20 mouse cellular contexts compared by ENCODE assay signal in the genomic region with DNA sequence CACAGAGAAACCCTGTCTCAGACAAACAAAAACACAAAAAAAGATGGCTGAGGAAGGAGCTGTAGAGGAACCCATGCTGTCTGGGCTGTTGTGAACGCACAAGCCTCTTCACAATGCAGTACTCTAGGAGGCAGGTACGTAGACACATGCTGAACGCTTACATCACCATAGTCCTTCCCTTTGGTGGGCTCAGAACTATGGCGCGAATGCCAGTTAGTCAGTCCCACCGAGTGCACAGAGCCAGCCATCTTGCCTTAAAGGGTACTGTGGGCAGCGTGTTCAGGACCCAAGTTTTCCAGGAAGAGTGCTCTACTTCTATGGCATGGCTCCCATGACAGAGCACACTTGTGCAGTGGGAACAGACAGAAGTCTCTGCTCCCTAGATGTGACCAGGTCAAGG. TPM values are rescaled to one million over a fixed set of nuclear protein-coding genes. Genes with fewer than 3 reads are reported as not detected.
DNase-seq lines count a peak whose midpoint lies in the region; ATAC-seq lines count a peak whose summit lies in the region.
"Had no signal": no experiment of that assay in that cellular context is flagged by ENCODE, and none has a peak within 500 bp of the region (broad histone marks: within the 10 kb centered on the region; RNA-seq: fewer than 3 reads in every experiment).

No protein-coding gene starts in this region.

- H3K9ac ChIP-seq in kidney, embryonic 16.5 days (replicated peaks; ENCODE audit: low read length): 0 out of 2 replicates have a peak overlapping the region, but pooled peaks have one; percentile 11
- H3K9ac ChIP-seq in forebrain, embryonic 12.5 days: no peak overlapping the region
- no peak overlapping the region; the same call in 1 of the 2 replicates for H3K9ac ChIP-seq in forebrain, embryonic 16.5 days (replicated peaks; ENCODE audit: low read depth, low read length)
- H3K9ac ChIP-seq in midbrain, embryonic 15.5 days: no peak overlapping the region
- H3K9ac ChIP-seq: liver, embryonic 12.5 days had no signal

- peaks cover 47% of the 10 kb centered on the region for H3K4me1 ChIP-seq in kidney, embryonic 16.5 days (ENCODE audit: insufficient read depth, low read length)
- H3K4me1 ChIP-seq in forebrain, embryonic 12.5 days: peaks cover 55% of the 10 kb centered on the region
- H3K4me1 ChIP-seq in forebrain, embryonic 16.5 days (replicated peaks; ENCODE audit: control insufficient read depth, insufficient read depth, low read length): peaks cover 46% of the 10 kb centered on the region
- H3K4me1 ChIP-seq in midbrain, embryonic 15.5 days: peaks cover 35% of the 10 kb centered on the region

- ATAC-seq in kidney, embryonic 16.5 days (ENCODE audit: low FRiP score, low TSS enrichment): no peak
- ATAC-seq in forebrain, embryonic 12.5 days (ENCODE audit: low FRiP score): no peak
- no peak for ATAC-seq in forebrain, embryonic 16.5 days
- ATAC-seq in midbrain, embryonic 15.5 days (replicated peaks): no peak
- ATAC-seq in megakaryocyte progenitor cell, adult 5-6 weeks (replicated peaks; ENCODE audit: poor library complexity): no peak
- ATAC-seq: intestine, postnatal 0 days; liver, embryonic 12.5 days had no signal

- H3K9me3 ChIP-seq in kidney, embryonic 16.5 days (ENCODE audit: low read length): no peaks in the 10 kb centered on the region
- no peaks in the 10 kb centered on the region for H3K9me3 ChIP-seq in forebrain, embryonic 12.5 days
- H3K9me3 ChIP-seq in forebrain, embryonic 16.5 days (ENCODE audit: control insufficient read depth, low read length): no peaks in the 10 kb centered on the region
- no peaks in the 10 kb centered on the region for H3K9me3 ChIP-seq in midbrain, embryonic 15.5 days
- H3K9me3 ChIP-seq: liver, embryonic 12.5 days had no signal

- peaks cover 31% of the 10 kb centered on the region for H3K27me3 ChIP-seq in kidney, embryonic 16.5 days (ENCODE audit: insufficient read depth, low read length)
- no peaks in the 10 kb centered on the region for H3K27me3 ChIP-seq in forebrain, embryonic 12.5 days
- H3K27me3 ChIP-seq in forebrain, embryonic 16.5 days (replicated peaks; ENCODE audit: control insufficient read depth, insufficient read depth, low read length): no peaks in the 10 kb centered on the region
- H3K27me3 ChIP-seq in midbrain, embryonic 15.5 days (replicated peaks): no peaks in the 10 kb centered on the region

- peaks cover 2% of the 10 kb centered on the region; the same call in 1 of the 2 replicates for H3K36me3 ChIP-seq in kidney, embryonic 16.5 days (ENCODE audit: insufficient read depth, low read length)
- peaks cover 16% of the 10 kb centered on the region for H3K36me3 ChIP-seq in forebrain, embryonic 12.5 days (replicated peaks)
- H3K36me3 ChIP-seq in forebrain, embryonic 16.5 days (ENCODE audit: control insufficient read depth, insufficient read depth): no peaks in the 10 kb centered on the region
- H3K36me3 ChIP-seq in midbrain, embryonic 15.5 days (replicated peaks): no peaks in the 10 kb centered on the region
- H3K36me3 ChIP-seq: liver, embryonic 12.5 days had no signal

- H3K4me3 ChIP-seq in kidney, embryonic 16.5 days (ENCODE audit: low read length): no peak overlapping the region
- no peak overlapping the region; the same call in 1 of the 2 replicates for H3K4me3 ChIP-seq in forebrain, embryonic 12.5 days (replicated peaks)
- H3K4me3 ChIP-seq in forebrain, embryonic 16.5 days (replicated peaks; ENCODE audit: low read length): no peak overlapping the region
- H3K4me3 ChIP-seq in midbrain, embryonic 15.5 days: no peak overlapping the region
- H3K4me3 ChIP-seq: erythroblast, embryonic 14.5 days had no signal

- no peak overlapping the region for H3K4me2 ChIP-seq in kidney, embryonic 16.5 days (replicated peaks; ENCODE audit: low read depth, low read length)
- peak overlapping the region; percentile 80 for H3K4me2 ChIP-seq in forebrain, embryonic 12.5 days
- H3K4me2 ChIP-seq in forebrain, embryonic 16.5 days (ENCODE audit: low read length): 0 out of 2 replicates have a peak overlapping the region, but pooled peaks have one; percentile 86
- 0 out of 2 replicates have a peak overlapping the region, but pooled peaks have one; percentile 82 for H3K4me2 ChIP-seq in midbrain, embryonic 15.5 days

- intact Hi-C loops in left cerebral cortex, postnatal 25 days (cut with DNase I): loop anchor here (2.0 kb wide), 1 partner anchor 86 kb away; no protein-coding TSS in a partner anchor

- no peak for DNase-seq in kidney, adult 8-10 months
- DNase-seq in left cerebral cortex, postnatal 25 days (ENCODE audit: low spot score in 2 of 2): no peak
- DNase-seq: adrenal gland, postnatal 10 days; cerebellum, postnatal 10 days; heart, adult 18-20 months; kidney, postnatal 36 days; left cerebral cortex, postnatal 4 days had no signal

- WGBS in kidney, embryonic 16.5 days: 93% methylated on average over 7 of the region's 7 CpGs
- 89% methylated on average over 7 of the region's 7 CpGs for WGBS in forebrain, embryonic 12.5 days
- 90% methylated on average over 7 of the region's 7 CpGs for WGBS in forebrain, embryonic 16.5 days
- 89% methylated on average over 7 of the region's 7 CpGs for WGBS in midbrain, embryonic 15.5 days

- H3K27ac ChIP-seq in kidney, embryonic 16.5 days (ENCODE audit: low read length): no peak overlapping the region
- peak overlapping the region; percentile 98 for H3K27ac ChIP-seq in forebrain, embryonic 12.5 days
- peak overlapping the region; percentile 39 for H3K27ac ChIP-seq in forebrain, embryonic 16.5 days (ENCODE audit: low read length)
- H3K27ac ChIP-seq in midbrain, embryonic 15.5 days: 0 out of 2 replicates have a peak overlapping the region, but pooled peaks have one; percentile 86
- H3K27ac ChIP-seq: liver, embryonic 12.5 days had no signal

RNA-seq across cellular contexts. Expression of a gene that starts 3.9 kb away (rescaled TPM):
- 18.4 and 18.8 TPM in 2 replicates for polyA plus RNA-seq in kidney, embryonic 16.5 days (2015; fragmentation: Nextera tagmentation; extraction: Ambion mirVana)
- 76.8 and 81.0 TPM in 2 replicates for polyA plus RNA-seq in forebrain, embryonic 12.5 days (2016; fragmentation: Nextera tagmentation; extraction: Ambion mirVana)
- polyA plus RNA-seq in forebrain, embryonic 16.5 days (2015; fragmentation: Nextera tagmentation; extraction: Ambion mirVana): 15.8 and 22.0 TPM in 2 replicates
- 15.3 and 18.1 TPM in 2 replicates for polyA plus RNA-seq in midbrain, embryonic 15.5 days (2015; fragmentation: Nextera tagmentation; extraction: Ambion mirVana)
- total RNA-seq in left cerebral cortex, postnatal 25 days (2021): 10 to 100 TPM; 21.7 to 30.7 TPM
- total RNA-seq in megakaryocyte progenitor cell, adult 5-6 weeks (2015): 0.42 and 0.51 TPM in 2 replicates
- 0.78 and 1.3 TPM in 2 replicates for total RNA-seq in megakaryocyte progenitor cell, adult 5-6 weeks (2017)

RNA-seq across cellular contexts. Expression of a gene that starts 12.2 kb away (rescaled TPM):
- polyA plus RNA-seq in kidney, embryonic 16.5 days (2015; fragmentation: Nextera tagmentation; extraction: Ambion mirVana): 16.0 and 16.8 TPM in 2 replicates
- 0.62 and 1.0 TPM in 2 replicates for polyA plus RNA-seq in forebrain, embryonic 12.5 days (2016; fragmentation: Nextera tagmentation; extraction: Ambion mirVana)
- 0.85 and 1.6 TPM in 2 replicates for polyA plus RNA-seq in forebrain, embryonic 16.5 days (2015; fragmentation: Nextera tagmentation; extraction: Ambion mirVana)
- 1.9 and 2.0 TPM in 2 replicates for polyA plus RNA-seq in midbrain, embryonic 15.5 days (2015; fragmentation: Nextera tagmentation; extraction: Ambion mirVana)
- total RNA-seq in left cerebral cortex, postnatal 25 days (2021): 1 to 10 TPM; 1.9 to 2.3 TPM
- 11.4 and 12.5 TPM in 2 replicates for total RNA-seq in megakaryocyte progenitor cell, adult 5-6 weeks (2015)
- 16.1 and 17.6 TPM in 2 replicates for total RNA-seq in megakaryocyte progenitor cell, adult 5-6 weeks (2017)

RNA-seq across cellular contexts. Expression of a gene that starts 26.8 kb away (rescaled TPM):
- polyA plus RNA-seq in kidney, embryonic 16.5 days (2015; fragmentation: Nextera tagmentation; extraction: Ambion mirVana): 131 and 138 TPM in 2 replicates
- polyA plus RNA-seq in forebrain, embryonic 12.5 days (2016; fragmentation: Nextera tagmentation; extraction: Ambion mirVana): 106 and 111 TPM in 2 replicates
- polyA plus RNA-seq in forebrain, embryonic 16.5 days (2015; fragmentation: Nextera tagmentation; extraction: Ambion mirVana): 91.7 and 101 TPM in 2 replicates
- polyA plus RNA-seq in midbrain, embryonic 15.5 days (2015; fragmentation: Nextera tagmentation; extraction: Ambion mirVana): 126 and 129 TPM in 2 replicates
- 10 to 100 TPM; 50.8 to 51.8 TPM for total RNA-seq in left cerebral cortex, postnatal 25 days (2021)
- 23.7 and 28.9 TPM in 2 replicates for total RNA-seq in megakaryocyte progenitor cell, adult 5-6 weeks (2015)
- 35.8 and 38.7 TPM in 2 replicates for total RNA-seq in megakaryocyte progenitor cell, adult 5-6 weeks (2017)

RNA-seq across cellular contexts. Expression of a gene that starts 29.9 kb away (rescaled TPM):
- 0.54 and 0.82 TPM in 2 replicates for polyA plus RNA-seq in kidney, embryonic 16.5 days (2015; fragmentation: Nextera tagmentation; extraction: Ambion mirVana)
- not detected in 2 replicates for polyA plus RNA-seq in forebrain, embryonic 12.5 days (2016; fragmentation: Nextera tagmentation; extraction: Ambion mirVana)
- polyA plus RNA-seq in forebrain, embryonic 16.5 days (2015; fragmentation: Nextera tagmentation; extraction: Ambion mirVana): not detected in 2 replicates
- polyA plus RNA-seq in midbrain, embryonic 15.5 days (2015; fragmentation: Nextera tagmentation; extraction: Ambion mirVana): not detected in 2 replicates
- under 1 TPM in 1 of 2 experiments, not detected in 1; 0.23 TPM for total RNA-seq in left cerebral cortex, postnatal 25 days (2021)
- total RNA-seq in megakaryocyte progenitor cell, adult 5-6 weeks (2015): 0.30 TPM in 1 of 2 replicates, not detected in the other
- total RNA-seq in megakaryocyte progenitor cell, adult 5-6 weeks (2017): 0.54 TPM in 1 of 2 replicates, not detected in the other
- total RNA-seq: adrenal gland, postnatal 10 days; heart, adult 18-20 months; heart, postnatal 25 days; left cerebral cortex, postnatal 4 days; neutrophil, adult 5-6 weeks had no signal
- polyA plus RNA-seq: erythroblast, embryonic 14.5 days; intestine, postnatal 0 days; liver, embryonic 12.5 days; stomach, embryonic 14.5 days; thymus, postnatal 0 days had no signal

RNA-seq across cellular contexts. Expression of a gene that starts 34.0 kb away (rescaled TPM):
- polyA plus RNA-seq in kidney, embryonic 16.5 days (2015; fragmentation: Nextera tagmentation; extraction: Ambion mirVana): 0.37 TPM in 1 of 2 replicates, not detected in the other
- 0.46 and 0.87 TPM in 2 replicates for polyA plus RNA-seq in forebrain, embryonic 12.5 days (2016; fragmentation: Nextera tagmentation; extraction: Ambion mirVana)
- polyA plus RNA-seq in forebrain, embryonic 16.5 days (2015; fragmentation: Nextera tagmentation; extraction: Ambion mirVana): not detected in 2 replicates
- 0.43 and 0.78 TPM in 2 replicates for polyA plus RNA-seq in midbrain, embryonic 15.5 days (2015; fragmentation: Nextera tagmentation; extraction: Ambion mirVana)
- not detected for total RNA-seq in left cerebral cortex, postnatal 25 days (2021)
- total RNA-seq in megakaryocyte progenitor cell, adult 5-6 weeks (2015): not detected in 2 replicates
- total RNA-seq in megakaryocyte progenitor cell, adult 5-6 weeks (2017): not detected in 2 replicates
- total RNA-seq: adrenal gland, postnatal 10 days; heart, adult 18-20 months; heart, postnatal 25 days; left cerebral cortex, postnatal 4 days; megakaryocyte-erythroid progenitor cell, adult 5-6 weeks; neutrophil, adult 5-6 weeks had no signal
- polyA plus RNA-seq: erythroblast, embryonic 14.5 days; liver, embryonic 12.5 days; stomach, embryonic 14.5 days had no signal
